Mouse (Mus musculus): ENCODE measurements around the gene Naa80. TPM values are rescaled to one million over a fixed set of nuclear protein-coding genes. Genes with fewer than 3 reads are reported as not detected.

Gene Naa80
- polyA plus RNA-seq, 1 experiment, result 63.3 TPM

DNA sequence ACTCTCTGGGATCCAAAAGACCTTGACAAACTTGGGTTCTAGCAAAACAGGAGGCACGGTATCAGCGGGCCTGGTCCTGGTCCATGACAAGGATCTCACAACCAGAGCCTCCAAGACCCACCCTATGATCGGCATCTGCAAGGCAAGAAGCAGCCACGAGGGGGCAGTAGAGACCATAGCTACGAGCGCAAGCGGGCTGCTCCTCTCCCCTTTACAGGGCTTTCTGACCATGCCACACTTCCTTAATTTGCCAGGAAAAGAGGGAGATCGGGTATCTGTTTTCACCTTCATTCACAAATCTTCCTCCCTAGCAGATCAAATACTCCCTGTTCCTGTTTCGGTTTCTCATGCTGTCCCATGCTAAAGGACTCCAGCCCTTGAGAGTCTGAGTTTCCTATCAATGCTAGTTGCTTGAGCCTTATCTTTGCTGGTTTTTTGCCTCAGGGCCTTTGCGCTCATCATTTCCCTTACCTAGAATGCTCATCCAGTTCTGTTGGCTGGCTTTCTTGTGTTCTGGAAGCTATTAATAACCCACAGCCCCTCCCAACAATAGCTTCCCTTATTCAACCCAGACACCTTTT, 23.5 kb downstream of the Naa80 start:
- TF ChIP-seq GATA1 (IDR thresholded peaks at IDR 0.05; ENCODE audit: borderline replicate concordance, low read length) (no peak), FLI1 (IDR thresholded peaks at IDR 0.05; ENCODE audit: low read length) (no peak)
- Histone ChIP-seq H3K27me3 (replicated peaks) (peaks cover 69% of the 10 kb centered on the region), H3K4me3 (replicated peaks) (peak overlapping the region; percentile 86), H3K9me3 (no peaks in the 10 kb centered on the region), H3K4me1 (peaks cover 45% of the 10 kb centered on the region), H3K36me3 (replicated peaks; ENCODE audit: low read length) (no peaks in the 10 kb centered on the region)

DNA sequence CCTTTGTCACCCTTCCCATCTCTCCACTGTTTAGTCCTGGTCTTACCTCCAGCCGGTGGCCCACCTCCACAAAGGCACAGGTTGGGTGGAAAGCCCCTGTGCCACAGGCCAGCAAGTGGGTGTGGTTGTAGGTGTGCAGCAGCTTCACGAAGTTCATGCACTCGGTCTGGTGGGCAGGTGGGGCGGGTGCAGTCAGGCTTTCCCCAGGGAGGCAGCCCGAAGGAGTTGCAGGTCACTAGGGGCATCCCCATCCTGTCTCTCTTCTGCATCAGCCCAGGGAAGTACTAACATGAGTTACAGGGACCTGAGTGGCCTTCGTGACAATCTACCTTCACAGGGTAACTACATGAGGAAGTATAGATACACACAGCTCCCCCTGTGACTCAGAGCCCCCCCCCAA, 24.6 kb downstream of the Naa80 start:
- peaks cover 43% of the 10 kb centered on the region for H3K4me1 ChIP-seq
- TF ChIP-seq FLI1 (IDR thresholded peaks at IDR 0.05; ENCODE audit: low read length), result no peak
- no peak for TF ChIP-seq GATA1 (IDR thresholded peaks at IDR 0.05; ENCODE audit: borderline replicate concordance, low read length)
- no peaks in the 10 kb centered on the region for H3K9me3 ChIP-seq
- no peaks in the 10 kb centered on the region for H3K36me3 ChIP-seq (replicated peaks; ENCODE audit: low read length)
- H3K27me3 ChIP-seq (replicated peaks), result peaks cover 68% of the 10 kb centered on the region
- H3K4me3 ChIP-seq (replicated peaks), result no peak overlapping the region

- no peaks in the 10 kb centered on the region for H3K36me3 ChIP-seq (replicated peaks; ENCODE audit: low read length)
- H3K9me3 ChIP-seq, result no peaks in the 10 kb centered on the region
- peaks cover 56% of the 10 kb centered on the region for H3K27me3 ChIP-seq (replicated peaks)
- peaks cover 55% of the 10 kb centered on the region for H3K4me1 ChIP-seq
- no peak for TF ChIP-seq GATA1 (IDR thresholded peaks at IDR 0.05; ENCODE audit: borderline replicate concordance, low read length)
- no peak for TF ChIP-seq FLI1 (IDR thresholded peaks at IDR 0.05; ENCODE audit: low read length)
- no peak overlapping the region for H3K4me3 ChIP-seq (replicated peaks)
Observed at GRCm38 (mm10) chr9:107605041-107605661, 26.5 kb downstream of the Naa80 start.

DNA sequence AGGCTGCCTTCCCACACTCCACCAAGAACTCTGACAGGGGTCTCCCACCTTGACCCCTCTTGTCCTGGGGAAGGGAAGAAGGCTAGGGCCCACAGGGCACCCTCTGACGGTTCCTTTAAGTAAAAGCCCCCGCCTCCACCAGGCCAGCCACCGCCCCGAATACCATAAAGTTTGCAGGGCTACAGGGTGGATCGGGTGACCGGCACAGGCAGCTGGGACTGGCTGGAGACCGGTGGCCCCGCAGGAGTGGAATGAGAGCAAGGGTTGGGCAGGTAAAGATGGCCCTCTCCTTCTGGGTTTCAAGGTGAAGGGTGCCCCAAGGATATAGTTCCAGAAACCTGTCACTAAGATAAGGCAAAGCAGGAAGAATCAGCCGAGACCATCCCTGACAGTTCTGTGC, 27.9 kb downstream of the Naa80 start:
- peaks cover 60% of the 10 kb centered on the region for H3K4me1 ChIP-seq

DNA sequence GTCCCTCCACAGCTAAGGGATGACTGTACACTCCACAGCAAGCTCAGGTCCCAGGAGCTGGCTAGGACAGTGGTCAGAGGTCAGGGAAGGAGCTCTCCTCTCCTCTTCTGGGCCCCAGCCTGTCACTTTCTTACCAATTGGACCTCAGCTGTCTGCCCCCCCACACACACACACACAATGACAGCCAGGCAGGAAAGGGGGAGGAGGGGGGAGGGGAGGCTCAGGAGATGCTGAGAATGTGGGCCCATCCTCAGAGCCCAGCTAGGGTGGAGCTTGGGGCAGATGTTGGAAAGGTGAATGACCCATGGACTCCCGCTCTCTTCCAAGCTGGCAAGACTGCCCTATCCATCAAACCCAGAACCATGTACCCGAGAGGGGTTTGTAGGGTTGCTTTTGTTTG, 28.3 kb downstream of the Naa80 start:
- no peak for TF ChIP-seq FLI1 (IDR thresholded peaks at IDR 0.05; ENCODE audit: low read length)
- no peak for TF ChIP-seq GATA1 (IDR thresholded peaks at IDR 0.05; ENCODE audit: borderline replicate concordance, low read length)
- H3K9me3 ChIP-seq, result no peaks in the 10 kb centered on the region
- peak overlapping the region; percentile 8 for H3K4me3 ChIP-seq (replicated peaks)
- H3K36me3 ChIP-seq (replicated peaks; ENCODE audit: low read length), result no peaks in the 10 kb centered on the region
- H3K4me1 ChIP-seq, result peaks cover 60% of the 10 kb centered on the region
- H3K27me3 ChIP-seq (replicated peaks), result peaks cover 40% of the 10 kb centered on the region

More for the DNA sequence above, 27.9 kb downstream of the Naa80 start:
- H3K9me3 ChIP-seq, result no peaks in the 10 kb centered on the region
- TF ChIP-seq FLI1 (IDR thresholded peaks at IDR 0.05; ENCODE audit: low read length) (no peak), GATA1 (IDR thresholded peaks at IDR 0.05; ENCODE audit: borderline replicate concordance, low read length) (no peak)
- H3K4me3 ChIP-seq (replicated peaks), result no peak overlapping the region
- H3K27me3 ChIP-seq (replicated peaks), result peaks cover 42% of the 10 kb centered on the region
- H3K36me3 ChIP-seq (replicated peaks; ENCODE audit: low read length), result no peaks in the 10 kb centered on the region

GRCm38 (mm10) chr9:107607653-107608245, 29.1 kb downstream of the Naa80 start:
- Histone ChIP-seq H3K9me3 (no peaks in the 10 kb centered on the region), H3K27me3 (replicated peaks) (peaks cover 40% of the 10 kb centered on the region), H3K4me3 (replicated peaks) (no peak overlapping the region), H3K4me1 (peaks cover 57% of the 10 kb centered on the region), H3K36me3 (replicated peaks; ENCODE audit: low read length) (no peaks in the 10 kb centered on the region)
- no peak for TF ChIP-seq GATA1 (IDR thresholded peaks at IDR 0.05; ENCODE audit: borderline replicate concordance, low read length)
- TF ChIP-seq FLI1 (IDR thresholded peaks at IDR 0.05; ENCODE audit: low read length), result no peak

- H3K4me1 ChIP-seq, result peaks cover 62% of the 10 kb centered on the region
- no peaks in the 10 kb centered on the region for H3K9me3 ChIP-seq
- H3K4me3 ChIP-seq (replicated peaks), result peak within 1 kb of the TSS; percentile 30
- no peak for TF ChIP-seq FLI1 (IDR thresholded peaks at IDR 0.05; ENCODE audit: low read length)
- no peak for TF ChIP-seq GATA1 (IDR thresholded peaks at IDR 0.05; ENCODE audit: borderline replicate concordance, low read length)
- peaks cover 4% of the 10 kb centered on the region for H3K36me3 ChIP-seq (replicated peaks; ENCODE audit: low read length)
- peaks cover 35% of the 10 kb centered on the region for H3K27me3 ChIP-seq (replicated peaks)
Observed at GRCm38 (mm10) chr9:107608741-107609432, 30.2 kb downstream of the Naa80 start, which contains the start of gene Sema3b. Sema3b (minus strand) TSS chr9:107609229.

DNA sequence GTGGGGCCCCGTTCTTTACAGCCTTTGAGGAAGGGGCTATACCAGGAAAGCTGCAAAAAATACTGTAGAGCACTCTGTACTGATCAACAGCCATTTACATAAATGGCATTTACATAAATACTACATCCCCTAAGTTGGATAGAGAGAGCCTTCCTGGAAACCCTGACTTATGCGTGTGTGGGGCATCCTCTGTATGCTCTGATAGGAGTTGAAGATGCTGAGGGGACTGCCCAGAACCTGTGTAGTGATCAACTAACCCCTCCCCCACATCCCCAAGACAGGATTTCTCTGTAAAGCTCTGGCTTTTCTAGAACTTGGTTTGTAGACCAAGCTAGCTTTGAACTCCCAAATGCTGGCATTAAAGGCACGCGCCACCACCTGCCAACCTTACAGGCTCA, 30.7 kb downstream of the Naa80 start:
- no peaks in the 10 kb centered on the region for H3K9me3 ChIP-seq
- peaks cover 30% of the 10 kb centered on the region for H3K27me3 ChIP-seq (replicated peaks)
- no peak overlapping the region for H3K4me3 ChIP-seq (replicated peaks)
- peaks cover 62% of the 10 kb centered on the region for H3K4me1 ChIP-seq
- TF ChIP-seq GATA1 (IDR thresholded peaks at IDR 0.05; ENCODE audit: borderline replicate concordance, low read length) (no peak), FLI1 (IDR thresholded peaks at IDR 0.05; ENCODE audit: low read length) (no peak)
- peaks cover 9% of the 10 kb centered on the region for H3K36me3 ChIP-seq (replicated peaks; ENCODE audit: low read length)

DNA sequence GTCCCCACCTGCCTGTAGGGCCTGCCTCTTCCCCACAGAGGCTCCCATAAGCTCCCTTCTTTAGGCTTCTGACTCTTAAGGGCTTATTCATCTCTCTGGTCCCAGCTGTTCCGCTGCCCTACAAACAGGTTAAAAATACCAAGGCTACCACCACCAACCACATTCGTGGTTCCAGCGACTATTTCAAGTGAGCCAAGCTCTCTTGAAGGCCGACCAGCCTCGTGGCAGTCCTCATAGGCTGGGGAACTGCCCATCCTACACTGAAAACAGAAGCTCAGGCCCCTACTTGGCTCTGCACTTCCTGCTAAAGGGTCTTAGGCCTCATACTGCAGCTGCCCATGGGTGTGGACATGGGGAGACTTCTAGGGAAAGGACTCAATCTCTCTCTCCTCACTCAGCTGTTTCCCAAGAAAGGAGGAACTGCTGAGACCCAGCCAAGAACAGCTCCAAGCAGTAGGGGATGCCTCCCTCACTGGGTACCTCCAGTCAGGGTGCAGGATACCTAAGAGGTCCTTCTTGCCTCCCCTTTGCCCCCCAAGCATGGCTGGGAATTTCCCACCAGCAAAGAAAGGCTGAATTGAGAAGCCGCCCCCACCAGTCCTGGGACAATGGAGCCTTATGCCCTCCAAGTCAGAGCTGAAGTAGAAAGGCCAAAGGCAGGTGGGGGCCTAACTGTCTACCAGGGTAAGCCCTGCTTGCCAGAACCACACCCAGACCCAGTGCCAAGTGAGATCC, 32.9 kb downstream of the Naa80 start:
- H3K36me3 ChIP-seq (replicated peaks; ENCODE audit: low read length), result peaks cover 31% of the 10 kb centered on the region
- H3K4me3 ChIP-seq (replicated peaks), result peak overlapping the region; percentile 91
- no peaks in the 10 kb centered on the region for H3K9me3 ChIP-seq
- TF ChIP-seq FLI1 (IDR thresholded peaks at IDR 0.05; ENCODE audit: low read length) (no peak), GATA1 (IDR thresholded peaks at IDR 0.05; ENCODE audit: borderline replicate concordance, low read length) (no peak)
- peaks cover 15% of the 10 kb centered on the region for H3K27me3 ChIP-seq (replicated peaks)
- H3K4me1 ChIP-seq, result peaks cover 63% of the 10 kb centered on the region

Data from megakaryocyte, embryonic 14.5 days (primary cell).